Mouse (Mus musculus) forebrain, postnatal 0 days (tissue): ENCODE data around the gene Gm26558. TPM values are rescaled to one million over a fixed set of nuclear protein-coding genes. Genes with fewer than 3 reads are reported as not detected.
A peak's percentile ranks its signal among the peaks of the same experiment; 100 is the strongest.

Experiments used
- ATAC-seq: fragments of 200-750 bp; cut with Nextera tagmentation; 2 replicates; pipeline ENCODE4 v1.8.0; 2017; ENCODE audit warnings: mild to moderate bottlenecking, moderate library complexity
- DNase-seq: peaks from one replicate; pipeline ENCODE4 v3.0.0-alpha.2; 2015
- H3K27ac ChIP-seq: fragments of 300-500 bp; sonication (generic); 2 replicates; pipeline ENCODE4 v1.5.1; 2014; ENCODE audit warnings: low read depth, mild to moderate bottlenecking, antibody characterized with exemption, low read length, moderate library complexity, mixed read lengths
- H3K27me3 ChIP-seq: fragments of 300-500 bp; sonication (generic); 2 replicates; pipeline ENCODE4 v1.6.1; 2014; ENCODE audit warnings: mild to moderate bottlenecking, low read length, mixed read lengths; ENCODE audit not compliant: insufficient read depth
- H3K36me3 ChIP-seq: fragments of 300-500 bp; sonication (generic); 2 replicates; pipeline ENCODE4 v1.6.1; 2014; ENCODE audit warnings: mild to moderate bottlenecking, moderate library complexity; ENCODE audit not compliant: insufficient read depth
- H3K4me1 ChIP-seq: fragments of 300-500 bp; sonication (generic); 2 replicates; pipeline ENCODE4 v1.6.1; 2014; ENCODE audit warnings: antibody characterized with exemption; ENCODE audit not compliant: insufficient read depth
- H3K4me2 ChIP-seq: fragments of 300-500 bp; sonication (generic); 2 replicates; pipeline ENCODE4 v1.6.1; 2014; ENCODE audit warnings: low read depth, mild to moderate bottlenecking, moderate library complexity
- H3K4me3 ChIP-seq: fragments of 300-500 bp; sonication (generic); 2 replicates; pipeline ENCODE4 v1.5.1; 2014; ENCODE audit warnings: low read depth, low read length, mixed read lengths
- H3K9ac ChIP-seq: fragments of 300-500 bp; sonication (generic); 2 replicates; pipeline ENCODE4 v1.6.1; 2014; ENCODE audit warnings: mild to moderate bottlenecking
- H3K9me3 ChIP-seq: fragments of 300-500 bp; sonication (generic); 2 replicates; pipeline ENCODE4 v1.6.1; 2016; ENCODE audit warnings: low read length
- CTCF ChIP-seq: sonication (generic); IDR thresholded peaks from 2 replicates; pipeline ENCODE4 v1.5.1; 2016; ENCODE audit warnings: antibody characterized with exemption, control low read depth, low read depth
- WGBS: fragments of 180-500 bp; shearing (Covaris S2); extraction: QIAGEN DNeasy Blood & Tissue Kit; methylation state at CpG from one replicate; pipeline ENCODE4 v1.1.7; 2014; 5-methylcytosine and 5-hydroxymethylcytosine counted together
- polyA plus RNA-seq: library from polyadenylated mRNA; unstranded; fragments of >200 nt; fragmentation: Nextera tagmentation; extraction: Ambion mirVana; gene quantifications from 2 replicates; pipeline ENCODE4 v1.2.1, GENCODE M21; 2015
- total RNA-seq: library from RNA; depleted of rRNA; stranded (reverse); fragments of >200 nt; gene quantifications from 2 replicates; pipeline ENCODE4 v1.2.3, GENCODE M21; 2014

Gene Gm26558
- total and polyA plus RNA-seq, 2 experiments from 2014 or later = 3.4 TPM; not detected in 1

DNA sequence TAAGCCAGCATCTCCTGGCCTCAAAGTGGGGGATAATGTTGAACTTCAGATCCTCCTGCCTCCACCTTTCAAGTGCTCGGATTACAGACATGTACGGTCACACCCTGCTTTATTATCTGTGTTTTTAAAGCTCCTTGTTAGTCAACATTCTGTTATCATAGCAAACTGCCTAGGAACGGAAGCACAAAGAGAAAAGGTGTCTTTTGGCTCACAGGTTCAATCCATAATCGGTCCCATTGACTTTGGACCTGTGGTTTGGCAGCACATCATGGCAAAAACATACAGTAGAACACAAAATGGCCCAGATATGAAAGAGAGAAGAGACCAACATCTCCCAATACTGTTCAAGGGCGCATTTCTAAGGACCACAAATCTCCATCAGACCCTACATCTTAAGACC is 13.6 kb downstream of the Gm26558 start:
- Histone ChIP-seq H3K9ac (no peak overlapping the region), H3K9me3 (no peaks in the 10 kb centered on the region), H3K27me3 (no peaks in the 10 kb centered on the region), H3K4me1 (no peaks in the 10 kb centered on the region), H3K4me2 (no peak overlapping the region), H3K4me3 (no peak overlapping the region), H3K27ac (no peak overlapping the region), H3K36me3 (no peaks in the 10 kb centered on the region)
- ATAC-seq (no peak), DNase-seq (no peak)
- WGBS = 90% methylated on average over 5 of the region's 5 CpGs
- TF ChIP-seq CTCF = no peak

DNA sequence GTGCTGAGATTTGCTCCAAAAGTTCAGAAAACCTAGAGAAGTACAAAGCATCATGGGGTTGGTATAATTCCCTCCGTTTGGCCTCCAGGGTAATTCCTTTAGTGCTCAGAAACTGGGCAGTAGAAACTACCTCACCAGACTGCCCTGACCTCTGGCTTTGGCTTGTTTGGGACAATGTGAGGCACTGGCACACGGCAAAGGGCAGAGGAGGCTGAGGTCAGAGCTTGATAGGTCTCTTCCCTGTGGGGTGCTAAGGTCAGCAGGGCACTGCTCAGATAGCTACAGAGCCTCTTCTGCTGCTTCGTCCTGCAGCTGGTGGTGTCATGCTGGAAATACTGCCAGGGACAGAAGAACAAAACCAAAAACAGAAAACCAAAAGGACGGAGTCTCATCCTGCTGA is 14.2 kb downstream of the Gm26558 start:
- no peak overlapping the region for H3K4me2 ChIP-seq
- TF ChIP-seq CTCF = no peak
- H3K9ac ChIP-seq = no peak overlapping the region
- H3K4me3 ChIP-seq = no peak overlapping the region
- H3K27ac ChIP-seq = no peak overlapping the region
- H3K27me3 ChIP-seq = no peaks in the 10 kb centered on the region
- H3K36me3 ChIP-seq = no peaks in the 10 kb centered on the region
- H3K9me3 ChIP-seq = no peaks in the 10 kb centered on the region
- ATAC-seq (no peak), DNase-seq (no peak)
- no peaks in the 10 kb centered on the region; the same call in 1 of the 2 replicates for H3K4me1 ChIP-seq
- WGBS = 60% methylated on average over 4 of the region's 4 CpGs

GRCm38 (mm10) chr2:70645266-70645780 is 16.6 kb downstream of the Gm26558 start:
- Histone ChIP-seq H3K9me3 (no peaks in the 10 kb centered on the region), H3K27me3 (no peaks in the 10 kb centered on the region), H3K9ac (no peak overlapping the region), H3K4me3 (no peak overlapping the region), H3K36me3 (no peaks in the 10 kb centered on the region), H3K27ac (no peak overlapping the region), H3K4me2 (no peak overlapping the region), H3K4me1 (no peaks in the 10 kb centered on the region; the same call in 1 of the 2 replicates)
- no peak for TF ChIP-seq CTCF
- 48% methylated on average over 6 of the region's 6 CpGs for WGBS
- DNase-seq (no peak), ATAC-seq (no peak)

- WGBS = 30% methylated on average over 16 of the region's 16 CpGs
- DNase-seq = no peak
Observed at GRCm38 (mm10) chr2:70642971-70643565, 18.8 kb downstream of the Gm26558 start.

DNA sequence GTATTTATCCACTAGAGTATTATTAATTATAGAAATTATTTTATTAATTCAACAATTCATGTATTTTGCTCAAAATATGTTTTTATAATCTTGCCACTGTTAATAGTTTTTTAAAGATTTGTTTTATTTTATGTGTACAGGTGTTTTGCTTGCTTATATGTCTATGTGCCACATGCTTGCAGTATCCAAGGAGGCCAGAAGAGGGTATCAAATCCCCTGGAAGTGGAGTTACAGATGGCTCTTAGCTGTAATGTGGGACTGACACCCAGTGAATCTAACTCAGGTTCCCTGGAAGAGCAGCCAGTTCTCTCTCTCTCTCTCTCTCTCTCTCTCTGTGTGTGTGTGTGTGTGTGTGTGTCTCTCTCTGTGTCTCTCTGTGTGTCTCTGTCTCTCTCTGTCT is 20.9 kb downstream of the Gm26558 start:
- no peak overlapping the region for H3K9ac ChIP-seq
- no peaks in the 10 kb centered on the region; the same call in 1 of the 2 replicates for H3K4me1 ChIP-seq
- no peaks in the 10 kb centered on the region for H3K27me3 ChIP-seq
- H3K27ac ChIP-seq = no peak overlapping the region
- no peak overlapping the region for H3K4me2 ChIP-seq
- no peaks in the 10 kb centered on the region for H3K9me3 ChIP-seq
- no peaks in the 10 kb centered on the region for H3K36me3 ChIP-seq
- no peak overlapping the region for H3K4me3 ChIP-seq
- peak; percentile 28; the same call in 1 of the 2 replicates for TF ChIP-seq CTCF
- DNase-seq = no peak
- no peak for ATAC-seq

More at GRCm38 (mm10) chr2:70642971-70643565, 18.8 kb downstream of the Gm26558 start:
- no peak overlapping the region for H3K4me2 ChIP-seq
- no peaks in the 10 kb centered on the region for H3K9me3 ChIP-seq
- ATAC-seq = no peak
- H3K27me3 ChIP-seq = no peaks in the 10 kb centered on the region
- no peak overlapping the region for H3K27ac ChIP-seq
- H3K4me1 ChIP-seq = no peaks in the 10 kb centered on the region; the same call in 1 of the 2 replicates
- no peak overlapping the region for H3K9ac ChIP-seq
- no peak overlapping the region for H3K4me3 ChIP-seq
- no peak for TF ChIP-seq CTCF
- H3K36me3 ChIP-seq = no peaks in the 10 kb centered on the region

DNA sequence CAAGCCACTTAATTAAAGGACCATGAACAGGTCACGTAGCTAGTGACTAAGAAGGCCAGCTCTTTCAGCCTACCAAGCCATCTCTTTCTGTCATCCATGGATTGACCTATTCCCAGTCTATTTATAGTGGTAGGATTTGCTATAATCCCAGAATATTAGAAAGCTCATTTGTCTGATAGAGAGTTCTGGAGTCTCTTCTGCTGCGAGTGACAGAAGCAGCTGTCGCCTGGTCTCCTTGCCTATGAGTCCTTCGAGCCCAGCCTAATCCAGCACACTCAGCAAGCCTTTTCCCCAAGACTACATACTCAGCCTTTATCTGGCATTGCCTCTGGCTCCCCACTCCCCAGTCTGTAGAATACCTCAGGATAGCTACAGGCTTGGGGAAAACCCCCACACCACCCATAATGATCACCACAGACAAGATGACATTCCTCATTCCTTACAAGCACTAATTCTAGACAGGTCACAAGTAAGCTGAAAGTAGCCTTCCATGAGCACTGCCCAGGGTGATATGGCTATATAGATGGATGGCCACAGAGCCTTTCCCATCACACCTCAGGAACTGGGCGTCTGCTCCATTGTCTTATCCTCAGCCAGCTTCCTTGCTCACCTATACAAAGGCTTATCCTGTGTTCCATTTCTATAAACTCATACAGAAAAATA is 27.7 kb downstream of the Gm26558 start:
- H3K27ac ChIP-seq = no peak overlapping the region
- H3K9me3 ChIP-seq = no peaks in the 10 kb centered on the region; the same call in 1 of the 2 replicates
- H3K4me1 ChIP-seq = peaks cover 5% of the 10 kb centered on the region; the same call in 1 of the 2 replicates
- H3K4me2 ChIP-seq = no peak overlapping the region
- 92% methylated on average over 5 of the region's 5 CpGs for WGBS
- H3K36me3 ChIP-seq = no peaks in the 10 kb centered on the region
- TF ChIP-seq CTCF = no peak
- no peak overlapping the region for H3K4me3 ChIP-seq
- no peak for DNase-seq
- no peaks in the 10 kb centered on the region for H3K27me3 ChIP-seq
- ATAC-seq = no peak
- H3K9ac ChIP-seq = no peak overlapping the region

DNA sequence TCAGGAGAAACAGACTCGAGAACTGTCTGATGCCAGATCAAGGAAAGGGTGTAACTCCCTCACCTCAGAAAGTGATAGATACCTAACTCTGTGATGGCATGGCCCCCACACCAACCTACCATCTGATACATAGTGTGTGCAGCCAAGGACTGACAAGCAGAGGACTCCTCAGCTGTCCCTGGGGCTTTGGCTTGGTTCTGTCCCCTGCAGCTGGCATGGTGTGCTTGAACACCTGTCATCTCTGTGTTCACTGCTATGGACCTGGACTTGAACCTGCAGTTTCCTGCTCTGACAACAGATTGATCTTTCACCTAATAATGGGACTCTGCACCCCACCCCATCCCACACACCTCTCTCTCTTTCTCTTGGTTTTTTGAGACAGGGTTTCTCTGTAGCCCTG is 29.5 kb downstream of the Gm26558 start:
- DNase-seq = no peak
- Histone ChIP-seq H3K4me2 (no peak overlapping the region), H3K9me3 (no peaks in the 10 kb centered on the region; the same call in 1 of the 2 replicates), H3K27ac (no peak overlapping the region), H3K9ac (no peak overlapping the region), H3K27me3 (no peaks in the 10 kb centered on the region), H3K4me1 (peaks cover 5% of the 10 kb centered on the region; the same call in 1 of the 2 replicates), H3K36me3 (no peaks in the 10 kb centered on the region), H3K4me3 (no peak overlapping the region)
- WGBS = 96% methylated on average over 1 of the region's 1 CpGs
- ATAC-seq = no peak
- no peak for TF ChIP-seq CTCF
